Mouse (Mus musculus) erythroblast, embryonic 14.5 days (primary cell): ENCODE data around the gene Morn4.

Experiments used
- GATA1 ChIP-seq: IDR thresholded peaks from 2 replicates; pipeline ENCODE4 v1.6.1; 2012; ENCODE audit warnings: low read length, inconsistent platforms, mixed read lengths
- TAL1 ChIP-seq: IDR thresholded peaks from 3 replicates; pipeline ENCODE4 v1.6.1; 2012; ENCODE audit warnings: low read length, inconsistent platforms, mixed read lengths

DNA sequence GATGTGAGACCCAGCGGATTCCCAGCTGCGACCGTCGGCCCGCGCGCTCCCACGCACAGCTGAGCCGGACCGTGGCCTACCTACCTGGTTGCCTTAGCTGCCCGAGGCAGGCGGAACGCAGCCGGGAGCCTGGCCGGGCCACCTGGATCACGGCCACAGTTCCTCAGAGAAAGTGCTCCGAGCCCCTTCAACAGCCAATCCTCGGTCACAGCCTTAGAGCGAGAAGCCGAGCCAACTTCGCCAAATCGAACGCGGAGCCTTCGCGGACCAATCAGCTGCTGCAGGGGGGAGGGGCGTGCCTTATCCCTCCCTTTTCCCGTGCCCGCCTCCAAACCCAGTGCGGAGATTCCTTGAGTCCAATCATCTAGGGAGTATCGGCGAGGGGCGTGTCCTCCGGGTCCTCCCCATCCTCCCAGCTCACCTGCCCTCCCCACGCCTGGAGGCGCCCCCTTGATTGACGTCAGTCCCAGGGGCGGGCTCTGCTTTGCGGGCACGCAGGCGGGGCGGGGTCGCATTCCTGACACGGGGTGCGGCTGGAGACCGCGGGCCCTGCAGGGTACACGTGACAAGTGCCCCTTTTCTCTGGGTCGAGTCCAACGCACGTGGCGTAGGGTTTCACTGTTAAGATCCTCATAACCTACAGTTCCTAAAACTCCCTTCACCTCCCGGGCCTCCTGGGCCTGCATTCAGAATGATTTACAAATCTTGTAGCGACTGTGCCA lies 42.8 kb upstream of the Morn4 start, which contains the start of gene Avpi1:
- TF ChIP-seq GATA1 (no peak), TAL1 (no peak)
